Mouse (Mus musculus) stomach, postnatal 0 days (tissue): ENCODE data around the gene Rasgef1c. TPM values are rescaled to one million over a fixed set of nuclear protein-coding genes. Genes with fewer than 3 reads are reported as not detected.

Experiments used
- ATAC-seq: fragments of 200-750 bp; cut with Nextera tagmentation; 2 replicates; pipeline ENCODE4 v1.8.0; 2017; ENCODE audit not compliant: low FRiP score, low TSS enrichment
- DNase-seq: peaks from one replicate; pipeline ENCODE4 v3.0.0-alpha.2; 2016; ENCODE audit warnings: low spot score
- H3K27ac ChIP-seq: fragments of 300-500 bp; sonication (generic); replicated peaks from 2 replicates; pipeline ENCODE4 v1.5.1; 2014; ENCODE audit warnings: mild to moderate bottlenecking, control low read depth
- H3K27me3 ChIP-seq: fragments of 300-500 bp; sonication (generic); 2 replicates; pipeline ENCODE4 v1.6.1; 2014; ENCODE audit warnings: low read length; ENCODE audit not compliant: control insufficient read depth, insufficient read depth
- H3K36me3 ChIP-seq: fragments of 300-500 bp; sonication (generic); 2 replicates; pipeline ENCODE4 v1.6.1; 2014; ENCODE audit warnings: low read length, mixed read lengths; ENCODE audit not compliant: control insufficient read depth, insufficient read depth
- H3K4me1 ChIP-seq: fragments of 300-500 bp; sonication (generic); replicated peaks from 2 replicates; pipeline ENCODE4 v1.6.1; 2014; ENCODE audit warnings: antibody characterized with exemption; ENCODE audit not compliant: control insufficient read depth, insufficient read depth
- H3K4me2 ChIP-seq: fragments of 300-500 bp; sonication (generic); replicated peaks from 2 replicates; pipeline ENCODE4 v1.6.1; 2014; ENCODE audit warnings: low read depth, mild to moderate bottlenecking, control low read depth, moderate library complexity
- H3K4me3 ChIP-seq: fragments of 300-500 bp; sonication (generic); 2 replicates; pipeline ENCODE4 v1.5.1; 2014; ENCODE audit warnings: low read depth, low read length, control low read depth
- H3K9ac ChIP-seq: fragments of 300-500 bp; sonication (generic); 2 replicates; pipeline ENCODE4 v1.6.1; 2014; ENCODE audit warnings: mild to moderate bottlenecking, low read length, control low read depth, mixed read lengths
- H3K9me3 ChIP-seq: fragments of 300-500 bp; sonication (generic); 2 replicates; pipeline ENCODE4 v1.6.1; 2016; ENCODE audit warnings: low read length; ENCODE audit not compliant: control insufficient read depth
- CTCF ChIP-seq: IDR thresholded peaks from 2 replicates; pipeline ENCODE4 v1.5.1; 2016; ENCODE audit warnings: antibody characterized with exemption, low read depth, mild to moderate bottlenecking, moderate library complexity
- EP300 ChIP-seq: optimal IDR thresholded peaks from 2 replicates; pipeline ENCODE3; 2016; ENCODE audit warnings: antibody characterized with exemption
- WGBS: fragments of 180-500 bp; shearing (Covaris S2); extraction: QIAGEN DNeasy Blood & Tissue Kit; methylation state at CpG from one replicate; pipeline ENCODE4 v1.1.7; 2014; 5-methylcytosine and 5-hydroxymethylcytosine counted together
- polyA plus RNA-seq: library from polyadenylated mRNA; unstranded; fragments of >200 nt; fragmentation: Nextera tagmentation; extraction: Ambion mirVana; gene quantifications from 2 replicates; pipeline ENCODE4 v1.2.1, GENCODE M21; 2015

Rasgef1c gene
- 0.57 and 0.74 TPM in 2 replicates for polyA plus RNA-seq

DNA sequence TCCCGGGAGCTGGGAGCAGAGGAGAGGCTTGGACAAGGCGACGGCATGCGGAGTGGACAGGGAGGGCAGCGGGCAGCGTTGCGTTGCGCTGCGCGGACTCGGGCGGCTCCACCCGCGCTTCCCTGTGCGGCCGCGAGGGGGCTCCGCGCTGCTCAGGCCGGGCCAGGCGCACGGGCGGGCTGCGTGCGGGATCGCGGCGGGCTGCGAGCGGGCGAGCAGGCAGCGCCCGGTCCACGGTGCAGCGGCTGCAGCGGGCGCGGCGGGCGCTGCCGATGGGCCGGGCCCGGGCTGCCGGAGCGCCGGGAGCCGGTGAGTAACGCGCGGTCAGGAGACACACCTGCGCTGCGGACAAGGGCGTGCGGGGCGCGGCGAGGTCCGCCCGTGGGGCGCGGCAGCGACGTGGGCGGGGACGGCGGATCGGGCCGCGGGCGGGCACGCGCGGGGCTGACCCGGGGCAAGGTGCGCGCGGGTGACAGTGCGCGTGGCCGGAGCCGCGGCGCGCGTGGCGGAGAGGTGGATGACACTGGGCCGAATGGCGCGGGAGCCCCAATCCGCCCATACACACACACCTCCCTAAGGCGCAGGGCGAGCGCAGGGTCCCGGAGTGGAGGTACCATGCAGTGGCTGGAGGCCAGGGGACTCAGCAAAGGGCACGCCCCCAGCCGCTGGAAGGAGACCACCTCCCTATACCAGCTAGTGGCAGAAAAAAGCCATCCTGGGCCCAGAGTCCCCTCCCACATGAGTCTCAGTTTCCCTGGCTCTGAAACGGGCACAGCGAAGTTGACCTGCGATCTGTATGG is at the start of gene Rasgef1c:
Gene Rasgef1c, plus strand, starts transcription at position 177 of the 800 bp plus-strand sequence.
- H3K4me1 ChIP-seq: no peaks in the 10 kb centered on the region
- H3K9me3 ChIP-seq: no peaks in the 10 kb centered on the region
- peak; percentile 90 for ATAC-seq
- H3K36me3 ChIP-seq: no peaks in the 10 kb centered on the region
- H3K4me2 ChIP-seq: peak within 1 kb of the TSS; percentile 98
- DNase-seq: peak; percentile 75
- peaks cover 7% of the 10 kb centered on the region; the same call in 1 of the 2 replicates for H3K27me3 ChIP-seq
- H3K9ac ChIP-seq: peak within 1 kb of the TSS; percentile 62
- TF ChIP-seq EP300 (no peak), CTCF (peak; percentile 70)
- H3K4me3 ChIP-seq: peak within 1 kb of the TSS; percentile 56
- no peak within 1 kb of the TSS for H3K27ac ChIP-seq
- WGBS: 3% methylated on average over 82 of the region's 99 CpGs

GRCm38 (mm10) chr11:49855144-49855543 is 46.5 kb upstream of the Rasgef1c start:
- 79% methylated on average over 5 of the region's 5 CpGs for WGBS
- DNase-seq (no peak), ATAC-seq (no peak)
- Histone ChIP-seq H3K4me3 (no peak overlapping the region), H3K9ac (no peak overlapping the region), H3K4me2 (no peak overlapping the region), H3K9me3 (no peaks in the 10 kb centered on the region), H3K4me1 (no peaks in the 10 kb centered on the region), H3K27ac (no peak overlapping the region), H3K27me3 (no peaks in the 10 kb centered on the region), H3K36me3 (peaks cover 8% of the 10 kb centered on the region; the same call in 1 of the 2 replicates)
- TF ChIP-seq CTCF (no peak), EP300 (no peak)

GRCm38 (mm10) chr11:49861139-49861538 is 40.5 kb upstream of the Rasgef1c start:
- no peaks in the 10 kb centered on the region for H3K9me3 ChIP-seq
- H3K4me3 ChIP-seq: no peak overlapping the region
- no peaks in the 10 kb centered on the region for H3K27me3 ChIP-seq
- H3K36me3 ChIP-seq: no peaks in the 10 kb centered on the region; the same call in 1 of the 2 replicates
- 93% methylated on average over 4 of the region's 4 CpGs for WGBS
- H3K4me2 ChIP-seq: no peak overlapping the region
- TF ChIP-seq EP300: no peak
- no peak for TF ChIP-seq CTCF
- no peak overlapping the region for H3K9ac ChIP-seq
- DNase-seq: peak; percentile 3
- no peaks in the 10 kb centered on the region for H3K4me1 ChIP-seq
- no peak for ATAC-seq
- no peak overlapping the region for H3K27ac ChIP-seq

- Histone ChIP-seq H3K4me1 (no peaks in the 10 kb centered on the region), H3K36me3 (peaks cover 2% of the 10 kb centered on the region; the same call in 1 of the 2 replicates), H3K4me2 (no peak overlapping the region), H3K9ac (no peak overlapping the region), H3K4me3 (no peak overlapping the region), H3K27me3 (no peaks in the 10 kb centered on the region), H3K27ac (no peak overlapping the region), H3K9me3 (no peaks in the 10 kb centered on the region)
- DNase-seq (no peak), ATAC-seq (no peak)
- TF ChIP-seq CTCF: no peak
- TF ChIP-seq EP300: no peak
Measured at GRCm38 (mm10) chr11:49863926-49864325, 37.7 kb upstream of the Rasgef1c start.

DNA sequence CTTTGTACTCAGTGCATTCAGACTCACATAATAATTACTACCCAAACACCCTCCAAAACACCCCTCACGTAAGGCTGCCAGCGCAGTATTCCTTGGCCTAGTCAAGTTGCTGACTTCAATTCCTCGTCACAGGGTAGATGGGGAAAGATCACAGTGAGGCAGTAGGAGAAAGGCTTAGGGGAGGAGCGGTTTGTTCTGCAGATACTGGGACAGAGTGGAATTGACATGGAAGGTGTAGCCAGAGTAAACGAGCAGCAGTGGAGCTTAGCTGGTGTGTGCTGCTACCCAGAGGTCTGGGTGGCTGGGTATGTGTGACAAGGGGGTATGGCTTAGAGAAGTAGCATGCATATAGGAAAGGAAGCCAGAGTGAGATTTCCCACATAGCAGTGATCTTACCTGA is 34.3 kb upstream of the Rasgef1c start:
- Histone ChIP-seq H3K4me1 (no peaks in the 10 kb centered on the region), H3K4me2 (no peak overlapping the region), H3K27ac (no peak overlapping the region), H3K27me3 (no peaks in the 10 kb centered on the region), H3K9ac (no peak overlapping the region), H3K36me3 (peaks cover 2% of the 10 kb centered on the region), H3K9me3 (no peaks in the 10 kb centered on the region), H3K4me3 (no peak overlapping the region)
- 82% methylated on average over 5 of the region's 5 CpGs for WGBS
- TF ChIP-seq CTCF (no peak), EP300 (no peak)
- ATAC-seq: peak; percentile 79
- peak; percentile 21 for DNase-seq

DNA sequence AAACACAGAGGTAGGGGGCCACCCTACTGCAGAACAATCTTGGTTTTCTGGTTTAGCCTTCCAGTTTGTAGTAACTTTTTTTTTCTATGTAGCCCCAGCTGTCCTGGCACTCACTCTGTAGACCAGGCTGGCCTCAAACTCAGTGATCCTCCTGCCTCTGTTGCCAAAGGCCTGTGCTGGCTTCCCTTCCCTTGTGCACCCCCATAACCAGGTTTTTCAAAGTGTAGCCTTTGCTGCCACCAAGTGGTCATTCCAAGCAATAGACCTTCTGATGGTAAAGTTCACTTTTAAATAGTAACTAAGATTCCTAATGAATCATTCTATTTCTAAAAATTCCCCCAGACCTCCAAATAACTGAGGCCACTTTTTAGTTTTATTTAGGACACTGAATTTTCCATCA is 31.9 kb upstream of the Rasgef1c start:
- DNase-seq (peak; percentile 46), ATAC-seq (no peak)
- TF ChIP-seq EP300 (no peak), CTCF (peak; percentile 85)

More for the DNA sequence above, 31.9 kb upstream of the Rasgef1c start:
- H3K9ac ChIP-seq: no peak overlapping the region
- no peak overlapping the region for H3K4me3 ChIP-seq
- H3K9me3 ChIP-seq: no peaks in the 10 kb centered on the region
- peaks cover 10% of the 10 kb centered on the region for H3K36me3 ChIP-seq
- H3K4me2 ChIP-seq: no peak overlapping the region
- no peaks in the 10 kb centered on the region for H3K27me3 ChIP-seq
- no peaks in the 10 kb centered on the region for H3K4me1 ChIP-seq
- H3K27ac ChIP-seq: no peak overlapping the region
